Mouse (Mus musculus) embryonic facial prominence, embryonic 13.5 days (tissue): ENCODE data around the gene Kctd15. TPM values are rescaled to one million over a fixed set of nuclear protein-coding genes. Genes with fewer than 3 reads are reported as not detected.

Source experiments
- ATAC-seq: fragments of 200-750 bp; cut with Nextera tagmentation; 2 replicates; pipeline ENCODE4 v1.8.0; 2017; ENCODE audit warnings: low read depth; ENCODE audit not compliant: insufficient number of reproducible peaks, insufficient read depth, low FRiP score, low TSS enrichment
- H3K27ac ChIP-seq: fragments of 300-500 bp; sonication (generic); 2 replicates; pipeline ENCODE4 v1.5.1; 2015; ENCODE audit warnings: moderate library complexity, mild to moderate bottlenecking, inconsistent platforms
- H3K27me3 ChIP-seq: fragments of 300-500 bp; sonication (generic); 2 replicates; pipeline ENCODE4 v1.6.1; 2015; ENCODE audit warnings: mild to moderate bottlenecking, inconsistent platforms
- H3K36me3 ChIP-seq: fragments of 300-500 bp; sonication (generic); 2 replicates; pipeline ENCODE4 v1.6.1; 2015; ENCODE audit warnings: mild to moderate bottlenecking, inconsistent platforms
- H3K4me1 ChIP-seq: fragments of 300-500 bp; sonication (generic); 2 replicates; pipeline ENCODE4 v1.6.1; 2015; ENCODE audit warnings: inconsistent platforms
- H3K4me2 ChIP-seq: fragments of 300-500 bp; sonication (generic); 2 replicates; pipeline ENCODE4 v1.6.1; 2015; ENCODE audit warnings: moderate library complexity, mild to moderate bottlenecking, inconsistent platforms
- H3K4me3 ChIP-seq: fragments of 300-500 bp; sonication (generic); 2 replicates; pipeline ENCODE4 v1.5.1; 2015; ENCODE audit warnings: mild to moderate bottlenecking, inconsistent platforms
- H3K9ac ChIP-seq: fragments of 300-500 bp; sonication (generic); 2 replicates; pipeline ENCODE4 v1.6.1; 2015; ENCODE audit warnings: mild to moderate bottlenecking, inconsistent platforms
- H3K9me3 ChIP-seq: fragments of 300-500 bp; sonication (generic); 2 replicates; pipeline ENCODE4 v1.6.1; 2016; ENCODE audit warnings: inconsistent platforms
- WGBS: fragments of 180-500 bp; shearing (Covaris S2); methylation state at CpG from one replicate; pipeline ENCODE4 v1.1.7; 2015; ENCODE audit warnings: mixed read lengths; 5-methylcytosine and 5-hydroxymethylcytosine counted together
- polyA plus RNA-seq: library from polyadenylated mRNA; unstranded; fragments of >200 nt; fragmentation: Nextera tagmentation; extraction: Ambion mirVana; gene quantifications from 2 replicates; pipeline ENCODE4 v1.2.1, GENCODE M21; 2015

Kctd15 gene
- polyA plus RNA-seq, 1 experiment from 2014 or later: 59.2 TPM

DNA sequence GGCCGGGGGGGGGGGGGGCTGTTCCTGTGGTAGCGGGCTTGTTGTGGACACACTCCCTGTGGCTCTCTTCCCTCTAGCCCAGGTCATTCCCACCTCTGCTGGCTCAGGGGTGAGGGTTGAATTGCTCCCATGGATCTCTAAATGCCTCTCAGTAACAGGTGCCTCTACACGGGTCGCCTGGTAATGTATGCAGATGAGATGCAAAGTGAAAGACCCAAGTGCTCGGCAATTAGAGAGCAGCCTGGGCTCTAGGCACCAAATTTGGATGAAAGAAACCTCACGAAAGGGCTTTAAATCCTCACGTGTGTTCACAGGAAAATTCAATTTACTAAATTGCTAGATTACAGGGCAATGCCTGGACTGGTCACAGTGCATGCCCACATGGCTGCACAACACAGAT, 29.3 kb upstream of the Kctd15 start:
- H3K4me1 ChIP-seq: peaks cover 16% of the 10 kb centered on the region
- H3K9me3 ChIP-seq: no peaks in the 10 kb centered on the region
- WGBS: 45% methylated on average over 7 of the region's 7 CpGs
- H3K4me3 ChIP-seq: no peak overlapping the region
- no peak overlapping the region for H3K4me2 ChIP-seq
- no peak overlapping the region for H3K27ac ChIP-seq
- no peaks in the 10 kb centered on the region for H3K36me3 ChIP-seq
- ATAC-seq: no peak
- no peak overlapping the region for H3K9ac ChIP-seq
- H3K27me3 ChIP-seq: peaks cover 20% of the 10 kb centered on the region

DNA sequence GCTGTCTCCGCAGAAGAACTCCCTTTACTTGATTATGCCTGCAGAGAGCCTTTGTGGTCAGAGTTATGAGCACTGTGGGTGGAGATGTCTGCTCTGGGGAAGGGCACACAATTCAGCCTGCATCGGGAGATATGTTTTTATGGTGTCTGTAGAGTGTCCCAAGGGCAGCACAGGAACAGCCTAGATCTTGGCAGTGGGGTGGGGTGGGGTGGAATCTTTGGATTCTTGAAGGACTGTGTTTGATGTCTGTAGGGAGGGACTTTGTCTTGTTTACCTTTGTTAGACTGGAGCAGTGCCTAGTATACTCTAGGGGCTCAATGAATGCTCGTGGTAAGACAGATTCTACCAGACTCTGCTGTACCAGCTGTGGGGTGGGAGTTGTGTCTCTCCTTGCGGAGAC, 28.6 kb upstream of the Kctd15 start:
- 57% methylated on average over 4 of the region's 4 CpGs for WGBS
- no peak overlapping the region for H3K4me3 ChIP-seq
- ATAC-seq: no peak
- H3K9me3 ChIP-seq: no peaks in the 10 kb centered on the region
- H3K27me3 ChIP-seq: peaks cover 24% of the 10 kb centered on the region
- H3K4me2 ChIP-seq: no peak overlapping the region
- no peak overlapping the region for H3K27ac ChIP-seq
- peaks cover 14% of the 10 kb centered on the region for H3K4me1 ChIP-seq
- H3K36me3 ChIP-seq: no peaks in the 10 kb centered on the region
- no peak overlapping the region for H3K9ac ChIP-seq

DNA sequence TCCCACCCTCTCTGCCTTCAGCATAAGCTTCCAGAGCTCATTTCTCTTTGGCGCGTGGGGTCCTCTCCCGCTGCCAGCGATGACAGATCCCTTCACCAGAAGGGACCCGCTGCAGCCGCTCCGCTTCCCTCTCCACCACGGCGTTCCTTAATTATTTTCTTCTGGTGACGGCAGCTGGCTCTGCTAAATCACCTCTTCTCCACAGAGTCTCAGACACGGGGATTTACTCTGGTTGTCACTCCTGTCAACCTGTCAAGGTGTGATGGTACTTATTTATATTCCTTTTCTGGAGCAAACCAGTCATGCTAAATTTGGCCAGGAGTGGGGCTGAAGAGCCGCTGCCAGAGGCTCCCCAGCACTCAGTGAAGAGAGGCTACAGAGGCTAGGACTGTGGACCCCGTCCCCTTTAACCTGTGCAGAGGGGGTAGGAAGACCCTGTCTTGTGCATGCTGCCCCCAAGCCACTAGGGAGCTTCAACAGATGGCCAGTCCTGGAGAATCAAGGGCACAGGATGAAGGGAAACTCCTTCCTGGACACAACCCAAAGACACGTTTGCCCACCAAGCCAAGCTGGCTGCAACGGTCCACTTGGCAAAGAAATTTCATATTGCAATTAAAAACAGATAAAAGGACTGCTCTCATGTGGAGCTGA, 24.4 kb upstream of the Kctd15 start:
- WGBS: 41% methylated on average over 15 of the region's 15 CpGs
- Histone ChIP-seq H3K4me1 (peaks cover 7% of the 10 kb centered on the region), H3K36me3 (no peaks in the 10 kb centered on the region), H3K9ac (no peak overlapping the region), H3K9me3 (no peaks in the 10 kb centered on the region), H3K27me3 (peaks cover 26% of the 10 kb centered on the region), H3K27ac (no peak overlapping the region), H3K4me2 (no peak overlapping the region), H3K4me3 (no peak overlapping the region)
- ATAC-seq: no peak; the same call in 1 of the 2 replicates

GRCm38 (mm10) chr7:34679886-34680285, 23.4 kb upstream of the Kctd15 start:
- no peak overlapping the region for H3K9ac ChIP-seq
- 67% methylated on average over 2 of the region's 2 CpGs for WGBS
- H3K4me1 ChIP-seq: peaks cover 16% of the 10 kb centered on the region
- no peak overlapping the region for H3K4me3 ChIP-seq
- H3K36me3 ChIP-seq: no peaks in the 10 kb centered on the region
- H3K27me3 ChIP-seq: peaks cover 32% of the 10 kb centered on the region
- no peak overlapping the region for H3K4me2 ChIP-seq
- H3K9me3 ChIP-seq: no peaks in the 10 kb centered on the region
- ATAC-seq: no peak
- no peak overlapping the region for H3K27ac ChIP-seq

DNA sequence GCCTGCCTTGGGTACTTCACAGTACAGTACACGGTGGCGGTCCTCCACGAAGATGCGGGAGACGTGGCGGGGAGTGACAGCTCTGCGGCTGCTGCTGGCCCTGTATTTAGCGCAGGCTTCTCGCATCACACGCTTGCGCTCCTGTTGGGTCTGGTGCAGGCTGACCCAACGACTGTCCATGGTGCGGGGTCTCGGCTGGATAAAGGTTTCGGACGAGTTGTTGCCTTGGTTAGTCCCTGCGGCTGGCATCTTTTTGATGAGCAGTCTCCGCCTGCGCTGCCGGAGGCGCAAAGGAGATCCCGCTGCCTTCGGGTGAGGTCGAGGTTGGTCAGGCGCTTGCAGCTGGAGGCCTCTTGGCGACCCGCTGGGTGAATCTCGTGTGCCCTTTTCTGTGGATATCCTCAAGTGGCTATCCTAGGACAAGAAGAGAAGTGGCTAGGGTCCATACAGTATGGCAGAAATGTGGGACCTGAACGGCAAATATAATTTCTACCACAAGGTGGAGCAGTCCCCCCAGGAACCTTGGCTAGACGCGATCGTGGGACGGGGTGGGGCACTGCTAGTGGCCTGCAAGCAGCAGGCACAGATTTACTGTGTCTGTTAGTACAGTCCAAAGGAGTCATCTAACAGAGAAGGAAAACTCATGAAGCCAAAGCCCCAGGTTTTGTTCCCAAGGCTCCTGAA, 19.4 kb upstream of the Kctd15 start:
- ATAC-seq: no peak

GRCm38 (mm10) chr7:34675120-34675790, 18.7 kb upstream of the Kctd15 start:
- Histone ChIP-seq H3K4me1 (peaks cover 11% of the 10 kb centered on the region), H3K27me3 (peaks cover 41% of the 10 kb centered on the region), H3K4me2 (peak overlapping the region; percentile 63), H3K36me3 (no peaks in the 10 kb centered on the region), H3K4me3 (peak overlapping the region; percentile 37), H3K9me3 (no peaks in the 10 kb centered on the region), H3K9ac (0 out of 2 replicates have a peak overlapping the region, but pooled peaks have one; percentile 4), H3K27ac (no peak overlapping the region)
- WGBS: 12% methylated on average over 42 of the region's 42 CpGs
- no peak for ATAC-seq

More for the DNA sequence above, 19.4 kb upstream of the Kctd15 start:
- Histone ChIP-seq H3K36me3 (no peaks in the 10 kb centered on the region), H3K9ac (no peak overlapping the region; the same call in 1 of the 2 replicates), H3K9me3 (no peaks in the 10 kb centered on the region), H3K27ac (no peak overlapping the region), H3K4me3 (peak overlapping the region; percentile 37), H3K4me1 (peaks cover 17% of the 10 kb centered on the region), H3K27me3 (peaks cover 47% of the 10 kb centered on the region), H3K4me2 (peak overlapping the region; percentile 63)
- 6% methylated on average over 33 of the region's 33 CpGs for whole genome bisulfite sequencing

DNA sequence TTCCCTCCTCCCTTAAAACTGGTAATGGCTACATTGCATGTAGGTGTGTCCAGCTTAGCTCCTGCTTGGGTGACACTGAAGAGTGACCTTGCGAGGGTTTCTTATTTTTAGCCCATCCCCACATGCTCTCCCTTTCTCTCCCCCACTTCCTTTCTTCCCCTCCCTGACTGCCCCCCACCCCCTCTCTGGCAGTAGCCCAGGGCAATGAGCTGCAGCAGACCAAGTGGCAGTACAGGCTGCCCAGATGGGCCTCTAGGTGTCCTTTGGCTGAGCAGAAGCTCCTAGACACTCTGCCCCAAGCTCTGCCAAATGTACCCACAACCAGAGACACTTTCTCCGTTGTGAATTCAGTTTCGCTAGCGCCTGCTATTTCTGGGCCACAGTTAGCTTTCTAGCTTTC, 16.4 kb upstream of the Kctd15 start:
- peaks cover 15% of the 10 kb centered on the region for H3K4me1 ChIP-seq
- H3K36me3 ChIP-seq: no peaks in the 10 kb centered on the region
- no peak for ATAC-seq
- H3K4me3 ChIP-seq: no peak overlapping the region
- no peaks in the 10 kb centered on the region for H3K9me3 ChIP-seq
- 75% methylated on average over 4 of the region's 4 CpGs for WGBS
- H3K4me2 ChIP-seq: no peak overlapping the region
- peaks cover 41% of the 10 kb centered on the region for H3K27me3 ChIP-seq
- no peak overlapping the region for H3K27ac ChIP-seq
- no peak overlapping the region for H3K9ac ChIP-seq

DNA sequence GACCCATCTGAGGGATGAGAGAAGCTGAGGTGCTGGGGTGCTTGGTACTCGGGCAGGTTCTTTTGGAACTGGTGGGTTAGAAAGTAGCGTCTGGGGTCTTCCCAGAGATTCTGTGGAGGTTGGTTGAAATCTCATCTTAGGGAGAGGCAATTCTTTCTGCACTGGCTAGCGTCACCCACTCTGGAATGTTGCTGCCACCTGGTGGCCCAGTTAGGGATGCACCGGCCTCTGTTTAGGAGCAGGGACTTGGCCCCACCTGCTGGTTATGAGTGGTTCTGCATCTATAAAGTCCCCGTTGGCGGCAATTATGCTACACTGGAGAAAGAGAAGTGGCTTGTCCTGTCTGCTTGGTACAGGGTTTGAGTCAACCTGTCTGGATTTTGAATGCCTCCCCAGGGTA, 15.4 kb upstream of the Kctd15 start:
- H3K9ac ChIP-seq: no peak overlapping the region
- peaks cover 41% of the 10 kb centered on the region for H3K27me3 ChIP-seq
- peaks cover 15% of the 10 kb centered on the region for H3K4me1 ChIP-seq
- ATAC-seq: no peak
- no peaks in the 10 kb centered on the region for H3K9me3 ChIP-seq
- 2% methylated on average over 6 of the region's 6 CpGs for WGBS
- no peak overlapping the region for H3K27ac ChIP-seq
- H3K4me2 ChIP-seq: no peak overlapping the region
- no peak overlapping the region for H3K4me3 ChIP-seq
- no peaks in the 10 kb centered on the region for H3K36me3 ChIP-seq

DNA sequence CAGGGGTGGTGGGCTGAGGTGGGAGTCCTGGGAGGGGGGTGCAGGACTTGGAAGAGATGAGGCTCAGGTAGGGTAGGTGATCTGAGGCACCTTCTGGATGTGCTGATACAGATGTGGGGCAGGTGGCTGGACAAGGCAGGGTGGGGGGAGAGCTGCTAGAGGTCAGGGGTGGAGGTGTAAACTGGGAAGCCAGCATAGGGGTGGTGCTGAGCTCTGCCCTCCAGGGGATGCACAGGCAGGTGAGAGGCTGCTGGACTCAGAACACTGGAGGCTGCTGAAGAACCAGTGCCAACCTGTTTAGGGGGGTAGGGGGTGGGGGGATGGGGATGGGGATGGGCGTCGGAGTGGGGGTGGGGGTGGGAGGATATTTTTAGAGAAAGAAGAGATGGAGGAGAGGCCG, 14.2 kb upstream of the Kctd15 start:
- H3K9ac ChIP-seq: no peak overlapping the region
- H3K36me3 ChIP-seq: no peaks in the 10 kb centered on the region
- peaks cover 14% of the 10 kb centered on the region for H3K4me1 ChIP-seq
- no peaks in the 10 kb centered on the region for H3K9me3 ChIP-seq
- 76% methylated on average over 3 of the region's 3 CpGs for WGBS
- no peak for ATAC-seq
- no peak overlapping the region for H3K4me2 ChIP-seq
- H3K4me3 ChIP-seq: no peak overlapping the region
- peaks cover 38% of the 10 kb centered on the region for H3K27me3 ChIP-seq
- H3K27ac ChIP-seq: no peak overlapping the region

DNA sequence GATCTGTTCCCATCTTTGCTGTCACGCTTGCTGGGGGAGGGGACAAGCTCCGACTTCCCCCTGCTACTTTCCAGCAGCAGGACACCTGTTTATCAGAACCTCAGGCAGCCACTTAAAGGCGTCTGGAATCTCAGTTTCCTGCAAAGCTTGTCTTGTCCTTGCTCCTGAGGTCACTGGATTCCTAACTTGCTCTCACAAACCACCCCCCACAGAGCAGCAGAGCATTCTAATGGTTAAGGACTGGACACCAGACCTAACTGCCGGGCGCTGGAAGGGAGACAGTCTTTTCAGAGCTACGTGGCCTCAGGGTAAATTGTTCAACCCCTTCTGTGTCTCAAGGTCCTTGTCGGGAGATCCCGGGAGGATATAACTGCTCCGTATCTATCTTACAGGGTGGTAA, 12.8 kb upstream of the Kctd15 start:
- no peaks in the 10 kb centered on the region for H3K36me3 ChIP-seq
- no peak overlapping the region for H3K4me3 ChIP-seq
- no peak for ATAC-seq
- H3K9me3 ChIP-seq: no peaks in the 10 kb centered on the region
- H3K4me1 ChIP-seq: peaks cover 6% of the 10 kb centered on the region
- H3K27me3 ChIP-seq: peaks cover 24% of the 10 kb centered on the region
- no peak overlapping the region for H3K9ac ChIP-seq
- H3K4me2 ChIP-seq: no peak overlapping the region
- 7% methylated on average over 9 of the region's 9 CpGs for WGBS
- no peak overlapping the region for H3K27ac ChIP-seq

- no peak for ATAC-seq
- H3K9ac ChIP-seq: no peak overlapping the region
- H3K4me3 ChIP-seq: no peak overlapping the region
- H3K27ac ChIP-seq: no peak overlapping the region
- no peaks in the 10 kb centered on the region for H3K9me3 ChIP-seq
- no peaks in the 10 kb centered on the region for H3K36me3 ChIP-seq
- H3K27me3 ChIP-seq: peaks cover 9% of the 10 kb centered on the region
- peaks cover 6% of the 10 kb centered on the region for H3K4me1 ChIP-seq
- WGBS: 89% methylated on average over 16 of the region's 16 CpGs
- H3K4me2 ChIP-seq: no peak overlapping the region
These were observed 11.3 kb upstream of the Kctd15 start for GRCm38 (mm10) chr7:34667874-34668273.

- no peak overlapping the region for H3K4me3 ChIP-seq
- WGBS: 26% methylated on average over 7 of the region's 7 CpGs
- no peaks in the 10 kb centered on the region for H3K36me3 ChIP-seq
- no peak for ATAC-seq
- H3K9ac ChIP-seq: no peak overlapping the region
- no peak overlapping the region for H3K4me2 ChIP-seq
- H3K27me3 ChIP-seq: no peaks in the 10 kb centered on the region
- H3K27ac ChIP-seq: no peak overlapping the region
- peaks cover 7% of the 10 kb centered on the region for H3K4me1 ChIP-seq
- H3K9me3 ChIP-seq: no peaks in the 10 kb centered on the region
These were observed 6.6 kb upstream of the Kctd15 start for GRCm38 (mm10) chr7:34663145-34663544.
